Mouse (Mus musculus) kidney, embryonic 14.5 days (tissue): ENCODE data around the gene Hhipl1. TPM values are rescaled to one million over a fixed set of nuclear protein-coding genes. Genes with fewer than 3 reads are reported as not detected.

Source experiments
- ATAC-seq: fragments of 200-750 bp; cut with Nextera tagmentation; 2 replicates; pipeline ENCODE4 v1.8.0; 2017; ENCODE audit warnings: moderate number of reproducible peaks, mild to moderate bottlenecking, moderate TSS enrichment, moderate library complexity; ENCODE audit not compliant: low FRiP score, low TSS enrichment
- H3K27ac ChIP-seq: fragments of 300-500 bp; sonication (generic); 2 replicates; pipeline ENCODE4 v1.5.1; 2014; ENCODE audit warnings: low read depth, mild to moderate bottlenecking, low read length, moderate library complexity, mixed read lengths
- H3K27me3 ChIP-seq: fragments of 300-500 bp; sonication (generic); 2 replicates; pipeline ENCODE4 v1.6.1; 2014; ENCODE audit warnings: mild to moderate bottlenecking, low read length; ENCODE audit not compliant: control insufficient read depth, insufficient read depth
- H3K36me3 ChIP-seq: fragments of 300-500 bp; sonication (generic); 2 replicates; pipeline ENCODE4 v1.6.1; 2014; ENCODE audit warnings: low read length, mixed read lengths; ENCODE audit not compliant: control insufficient read depth, insufficient read depth
- H3K4me1 ChIP-seq: fragments of 300-500 bp; sonication (generic); 2 replicates; pipeline ENCODE4 v1.6.1; 2014; ENCODE audit warnings: low read length, mixed read lengths; ENCODE audit not compliant: control insufficient read depth, insufficient read depth
- H3K4me2 ChIP-seq: fragments of 300-500 bp; sonication (generic); replicated peaks from 2 replicates; pipeline ENCODE4 v1.6.1; 2014; ENCODE audit warnings: low read depth, mild to moderate bottlenecking, low read length
- H3K4me3 ChIP-seq: fragments of 300-500 bp; sonication (generic); 2 replicates; pipeline ENCODE4 v1.5.1; 2014; ENCODE audit warnings: mild to moderate bottlenecking, low read length
- H3K9ac ChIP-seq: fragments of 300-500 bp; sonication (generic); 2 replicates; pipeline ENCODE4 v1.6.1; 2014; ENCODE audit warnings: low read depth, mild to moderate bottlenecking, low read length, moderate library complexity
- H3K9me3 ChIP-seq: fragments of 300-500 bp; sonication (generic); 2 replicates; pipeline ENCODE4 v1.6.1; 2016; ENCODE audit warnings: low read length; ENCODE audit not compliant: control insufficient read depth
- WGBS: fragments of 180-500 bp; shearing (Covaris S2); extraction: QIAGEN DNeasy Blood & Tissue Kit; methylation state at CpG from one replicate; pipeline ENCODE4 v1.1.7; 2014; 5-methylcytosine and 5-hydroxymethylcytosine counted together
- polyA plus RNA-seq: library from polyadenylated mRNA; unstranded; fragments of >200 nt; fragmentation: Nextera tagmentation; extraction: Ambion mirVana; gene quantifications from 2 replicates; pipeline ENCODE4 v1.2.1, GENCODE M21; 2014

The Hhipl1 gene
- polyA plus RNA-seq, 1 experiment from 2014 or later = 0.61 TPM

- Histone ChIP-seq H3K27ac (no peak overlapping the region), H3K36me3 (no peaks in the 10 kb centered on the region), H3K9ac (no peak overlapping the region), H3K4me2 (no peak overlapping the region), H3K4me3 (no peak overlapping the region), H3K27me3 (0 out of 2 replicates have a peak, but pooled peaks cover 5% of the 10 kb centered on the region), H3K4me1 (peaks cover 52% of the 10 kb centered on the region), H3K9me3 (no peaks in the 10 kb centered on the region)
- 58% methylated on average over 5 of the region's 5 CpGs for WGBS
- ATAC-seq = no peak
Observed at GRCm38 (mm10) chr12:108269699-108270098, 36.4 kb upstream of the Hhipl1 start.

- peaks cover 46% of the 10 kb centered on the region for H3K4me1 ChIP-seq
- ATAC-seq = no peak
- H3K4me2 ChIP-seq = no peak overlapping the region
- no peaks in the 10 kb centered on the region for H3K36me3 ChIP-seq
- peaks cover 8% of the 10 kb centered on the region; the same call in 1 of the 2 replicates for H3K27me3 ChIP-seq
- WGBS = 62% methylated on average over 13 of the region's 13 CpGs
- no peak overlapping the region for H3K27ac ChIP-seq
- H3K9me3 ChIP-seq = no peaks in the 10 kb centered on the region
- H3K9ac ChIP-seq = no peak overlapping the region
- H3K4me3 ChIP-seq = no peak overlapping the region
Observed at GRCm38 (mm10) chr12:108270240-108270919, 35.7 kb upstream of the Hhipl1 start.

GRCm38 (mm10) chr12:108271351-108272142 lies 34.5 kb upstream of the Hhipl1 start:
- H3K27me3 ChIP-seq = peaks cover 8% of the 10 kb centered on the region; the same call in 1 of the 2 replicates
- no peak overlapping the region for H3K4me3 ChIP-seq
- H3K4me1 ChIP-seq = peaks cover 37% of the 10 kb centered on the region
- H3K36me3 ChIP-seq = no peaks in the 10 kb centered on the region
- no peaks in the 10 kb centered on the region for H3K9me3 ChIP-seq
- H3K4me2 ChIP-seq = no peak overlapping the region
- no peak for ATAC-seq
- no peak overlapping the region for H3K9ac ChIP-seq
- 78% methylated on average over 16 of the region's 16 CpGs for WGBS
- H3K27ac ChIP-seq = no peak overlapping the region

- ATAC-seq = no peak
- Histone ChIP-seq H3K36me3 (no peaks in the 10 kb centered on the region), H3K27me3 (peaks cover 8% of the 10 kb centered on the region; the same call in 1 of the 2 replicates), H3K4me2 (peak overlapping the region; percentile 99; the same call in 1 of the 2 replicates), H3K9ac (no peak overlapping the region), H3K4me1 (peaks cover 36% of the 10 kb centered on the region), H3K9me3 (no peaks in the 10 kb centered on the region), H3K4me3 (no peak overlapping the region), H3K27ac (no peak overlapping the region)
- WGBS = 64% methylated on average over 7 of the region's 7 CpGs
Observed at GRCm38 (mm10) chr12:108272143-108272635, 33.9 kb upstream of the Hhipl1 start.

GRCm38 (mm10) chr12:108273466-108274312 lies 32.4 kb upstream of the Hhipl1 start:
- peaks cover 11% of the 10 kb centered on the region; the same call in 1 of the 2 replicates for H3K27me3 ChIP-seq
- peak overlapping the region; percentile 67 for H3K4me3 ChIP-seq
- WGBS = 4% methylated on average over 21 of the region's 21 CpGs
- peaks cover 50% of the 10 kb centered on the region for H3K4me1 ChIP-seq
- ATAC-seq = no peak
- H3K9ac ChIP-seq = peak overlapping the region; percentile 83
- no peaks in the 10 kb centered on the region for H3K9me3 ChIP-seq
- H3K4me2 ChIP-seq = peak overlapping the region; percentile 99
- no peaks in the 10 kb centered on the region for H3K36me3 ChIP-seq
- H3K27ac ChIP-seq = no peak overlapping the region

- no peaks in the 10 kb centered on the region for H3K9me3 ChIP-seq
- under 1% methylated on average over 21 of the region's 35 CpGs for WGBS
- H3K27me3 ChIP-seq = peaks cover 11% of the 10 kb centered on the region; the same call in 1 of the 2 replicates
- peak overlapping the region; percentile 67 for H3K4me3 ChIP-seq
- H3K27ac ChIP-seq = no peak overlapping the region
- H3K36me3 ChIP-seq = no peaks in the 10 kb centered on the region
- H3K4me2 ChIP-seq = peak overlapping the region; percentile 99
- H3K4me1 ChIP-seq = peaks cover 51% of the 10 kb centered on the region
- H3K9ac ChIP-seq = peak overlapping the region; percentile 83
- no peak for ATAC-seq
Observed at GRCm38 (mm10) chr12:108274313-108274595, 31.8 kb upstream of the Hhipl1 start.

GRCm38 (mm10) chr12:108274661-108275507 lies 31.2 kb upstream of the Hhipl1 start, which contains the start of gene Ccdc85c:
TSS of gene Ccdc85c (minus strand) at chr12:108275425.
- WGBS = under 1% methylated on average over 76 of the region's 120 CpGs
- ATAC-seq = peak; percentile 1; the same call in 1 of the 2 replicates

GRCm38 (mm10) chr12:108275508-108275890 lies 30.6 kb upstream of the Hhipl1 start:
- Histone ChIP-seq H3K4me3 (peak overlapping the region; percentile 67), H3K36me3 (no peaks in the 10 kb centered on the region), H3K9ac (peak overlapping the region; percentile 83), H3K27ac (peak overlapping the region; percentile 87), H3K4me2 (peak overlapping the region; percentile 99), H3K9me3 (no peaks in the 10 kb centered on the region), H3K4me1 (peaks cover 50% of the 10 kb centered on the region), H3K27me3 (peaks cover 11% of the 10 kb centered on the region; the same call in 1 of the 2 replicates)
- peak; percentile 95 for ATAC-seq
- 0% methylated on average over 32 of the region's 37 CpGs for WGBS

More at GRCm38 (mm10) chr12:108274661-108275507, 31.2 kb upstream of the Hhipl1 start, which contains the start of gene Ccdc85c:
- H3K9ac ChIP-seq = peak within 1 kb of the TSS; percentile 83
- no peaks in the 10 kb centered on the region for H3K9me3 ChIP-seq
- H3K36me3 ChIP-seq = no peaks in the 10 kb centered on the region
- H3K4me1 ChIP-seq = peaks cover 50% of the 10 kb centered on the region
- H3K4me2 ChIP-seq = peak within 1 kb of the TSS; percentile 99
- peak within 1 kb of the TSS; percentile 87 for H3K27ac ChIP-seq
- H3K4me3 ChIP-seq = peak within 1 kb of the TSS; percentile 67
- peaks cover 11% of the 10 kb centered on the region; the same call in 1 of the 2 replicates for H3K27me3 ChIP-seq
